Mouse (Mus musculus) cortical plate, adult 2 months (tissue): ENCODE results near the gene Tigd3. TPM values are rescaled to one million over a fixed set of nuclear protein-coding genes. Genes with fewer than 3 reads are reported as not detected.

Experiments
- H3K27ac ChIP-seq: fragments of 200-500 bp; 2 replicates; pipeline ENCODE4 v1.5.1; 2012; ENCODE audit warnings: low read length, control low read depth, inconsistent platforms; ENCODE audit not compliant: insufficient read depth
- H3K4me1 ChIP-seq: fragments of 200-500 bp; 2 replicates; pipeline ENCODE4 v1.6.1; 2011; ENCODE audit warnings: low read length; ENCODE audit not compliant: control insufficient read depth, insufficient read depth
- H3K4me3 ChIP-seq: fragments of 200-500 bp; 2 replicates; pipeline ENCODE4 v1.5.1; 2011; ENCODE audit warnings: mild to moderate bottlenecking, low read length, control low read depth; ENCODE audit not compliant: insufficient read depth
- CTCF ChIP-seq: fragments of 200-500 bp; IDR thresholded peaks from 2 replicates; pipeline ENCODE4 v1.5.1; 2011; ENCODE audit warnings: mild to moderate bottlenecking, control low read depth, low read length; ENCODE audit not compliant: insufficient read depth; ENCODE audit errors: extremely low read depth
- POLR2A ChIP-seq: fragments of 200-500 bp; IDR thresholded peaks from 2 replicates; pipeline ENCODE4 v1.6.1; 2011; ENCODE audit warnings: mild to moderate bottlenecking, low read length, control low read depth; ENCODE audit not compliant: insufficient read depth; ENCODE audit errors: extremely low read depth
- polyA plus RNA-seq: library from polyadenylated mRNA; depleted of rRNA; stranded (reverse); fragments of >200 nt; gene quantifications from 2 replicates; pipeline ENCODE4 v1.2.3, GENCODE M21; 2012; rRNA removed

Tigd3 gene
- 3.6 and 4.0 TPM in 2 replicates for polyA plus RNA-seq

GRCm38 (mm10) chr19:5894002-5894678 is at the start of gene Tigd3:
TSS of gene Tigd3 (minus strand) at chr19:5894149.
- no peak for TF ChIP-seq CTCF
- TF ChIP-seq POLR2A, result peak; percentile 43; the same call in 1 of the 2 replicates
- peak within 1 kb of the TSS; percentile 64 for H3K4me3 ChIP-seq

GRCm38 (mm10) chr19:5943404-5943803 is 49.5 kb upstream of the Tigd3 start:
- Histone ChIP-seq H3K4me3 (no peak overlapping the region), H3K4me1 (0 out of 2 replicates have a peak, but pooled peaks cover 2% of the 10 kb centered on the region), H3K27ac (no peak overlapping the region)
- no peak for TF ChIP-seq POLR2A
- TF ChIP-seq CTCF, result no peak

More at GRCm38 (mm10) chr19:5894002-5894678, at the start of gene Tigd3:
- H3K27ac ChIP-seq, result no peak within 1 kb of the TSS
- H3K4me1 ChIP-seq, result 0 out of 2 replicates have a peak, but pooled peaks cover 2% of the 10 kb centered on the region

DNA sequence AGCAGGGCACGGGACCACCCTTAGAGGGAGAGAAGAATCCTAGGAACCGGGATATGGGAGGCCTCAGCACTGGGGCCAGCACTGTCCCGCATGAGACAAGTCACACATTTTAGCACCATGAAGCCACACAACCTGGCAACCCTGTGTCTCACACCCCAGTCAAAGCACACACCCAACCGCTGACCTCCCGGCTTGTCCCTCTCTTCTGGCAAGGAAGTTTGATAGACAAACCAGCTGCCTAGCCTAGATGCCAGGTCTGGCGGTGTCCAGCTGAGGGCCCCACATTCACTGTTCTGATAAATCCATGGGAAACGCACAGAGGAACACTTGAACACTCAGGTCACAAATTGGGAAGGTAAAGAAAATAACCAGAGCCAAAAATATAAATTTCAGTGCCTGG is 48.6 kb upstream of the Tigd3 start:
- TF ChIP-seq CTCF, result no peak
- TF ChIP-seq POLR2A, result no peak
- no peak overlapping the region for H3K4me3 ChIP-seq
- H3K4me1 ChIP-seq, result 0 out of 2 replicates have a peak, but pooled peaks cover 2% of the 10 kb centered on the region
- no peak overlapping the region for H3K27ac ChIP-seq

GRCm38 (mm10) chr19:5940656-5941055 is 46.7 kb upstream of the Tigd3 start:
- H3K4me3 ChIP-seq, result no peak overlapping the region
- no peak overlapping the region for H3K27ac ChIP-seq
- 0 out of 2 replicates have a peak, but pooled peaks cover 2% of the 10 kb centered on the region for H3K4me1 ChIP-seq
- TF ChIP-seq POLR2A (no peak), CTCF (no peak)

DNA sequence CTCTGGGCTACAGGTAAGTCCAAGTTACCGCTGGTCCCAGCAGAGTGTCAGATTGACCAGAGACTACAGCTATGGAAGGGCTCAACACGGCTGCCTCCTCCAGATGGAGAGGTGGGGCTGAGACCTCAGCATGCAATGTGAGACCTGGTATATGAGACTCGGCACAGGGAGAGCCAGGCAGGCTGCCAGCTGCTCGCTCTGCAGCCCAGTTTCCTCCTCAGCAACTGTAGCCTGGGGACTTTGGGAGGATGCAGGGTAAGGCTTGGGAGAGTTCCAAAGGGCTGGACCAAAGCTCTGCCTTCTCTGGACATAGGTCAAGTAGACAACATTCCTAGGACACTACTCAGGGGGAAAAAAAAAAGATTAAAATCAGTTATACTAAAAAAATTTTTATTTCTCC is 46.2 kb upstream of the Tigd3 start:
- no peak for TF ChIP-seq CTCF
- no peak for TF ChIP-seq POLR2A
- Histone ChIP-seq H3K4me3 (no peak overlapping the region), H3K27ac (no peak overlapping the region), H3K4me1 (0 out of 2 replicates have a peak, but pooled peaks cover 2% of the 10 kb centered on the region)

DNA sequence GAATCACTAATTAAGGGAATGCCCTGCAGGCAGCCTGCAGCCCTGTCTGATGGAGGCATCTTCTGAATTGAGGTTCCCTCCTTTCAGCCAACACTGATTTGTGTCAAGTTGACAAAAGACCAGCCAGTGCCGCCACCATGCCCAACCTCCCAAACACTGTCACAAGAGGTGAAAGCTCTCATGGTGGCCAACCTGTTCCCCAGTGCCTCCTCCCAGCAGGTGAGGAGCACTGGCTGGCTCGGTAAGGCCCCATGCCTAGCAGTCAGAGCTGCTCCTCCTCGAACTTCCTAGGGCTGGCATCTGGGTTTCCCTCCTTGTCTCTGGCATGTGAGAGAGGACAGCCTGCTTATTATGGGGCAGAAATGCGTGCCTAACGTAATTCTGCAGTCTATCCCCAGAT is 45.8 kb upstream of the Tigd3 start:
- TF ChIP-seq CTCF (no peak), POLR2A (no peak)
- H3K27ac ChIP-seq, result no peak overlapping the region
- no peak overlapping the region for H3K4me3 ChIP-seq
- 0 out of 2 replicates have a peak, but pooled peaks cover 2% of the 10 kb centered on the region for H3K4me1 ChIP-seq

DNA sequence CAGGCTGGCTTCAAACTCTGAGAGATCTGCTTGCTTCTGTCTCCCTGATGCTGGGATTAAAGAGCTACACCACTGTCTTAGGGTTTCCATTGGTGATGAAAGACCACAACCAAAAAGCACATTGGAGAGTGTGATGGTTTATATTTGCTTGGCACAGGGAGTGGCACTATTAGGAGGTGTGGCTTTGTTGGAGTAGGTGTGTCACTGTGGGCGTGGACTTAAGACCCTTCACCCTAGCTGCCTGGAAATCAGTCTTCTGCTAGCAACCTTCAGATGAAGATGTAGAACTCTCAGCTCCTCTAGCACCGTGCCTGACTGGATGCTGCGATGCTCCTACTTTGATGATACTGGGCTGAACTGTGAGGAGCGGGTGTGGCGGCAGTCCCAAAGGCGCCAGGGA is 44.6 kb upstream of the Tigd3 start:
- H3K27ac ChIP-seq, result no peak overlapping the region
- H3K4me1 ChIP-seq, result 0 out of 2 replicates have a peak, but pooled peaks cover 2% of the 10 kb centered on the region
- H3K4me3 ChIP-seq, result no peak overlapping the region
- TF ChIP-seq POLR2A (no peak), CTCF (no peak)

- Histone ChIP-seq H3K27ac (no peak overlapping the region), H3K4me3 (no peak overlapping the region), H3K4me1 (0 out of 2 replicates have a peak, but pooled peaks cover 2% of the 10 kb centered on the region)
- TF ChIP-seq POLR2A (no peak), CTCF (no peak)
These were observed 44.0 kb upstream of the Tigd3 start for GRCm38 (mm10) chr19:5937836-5938406.

DNA sequence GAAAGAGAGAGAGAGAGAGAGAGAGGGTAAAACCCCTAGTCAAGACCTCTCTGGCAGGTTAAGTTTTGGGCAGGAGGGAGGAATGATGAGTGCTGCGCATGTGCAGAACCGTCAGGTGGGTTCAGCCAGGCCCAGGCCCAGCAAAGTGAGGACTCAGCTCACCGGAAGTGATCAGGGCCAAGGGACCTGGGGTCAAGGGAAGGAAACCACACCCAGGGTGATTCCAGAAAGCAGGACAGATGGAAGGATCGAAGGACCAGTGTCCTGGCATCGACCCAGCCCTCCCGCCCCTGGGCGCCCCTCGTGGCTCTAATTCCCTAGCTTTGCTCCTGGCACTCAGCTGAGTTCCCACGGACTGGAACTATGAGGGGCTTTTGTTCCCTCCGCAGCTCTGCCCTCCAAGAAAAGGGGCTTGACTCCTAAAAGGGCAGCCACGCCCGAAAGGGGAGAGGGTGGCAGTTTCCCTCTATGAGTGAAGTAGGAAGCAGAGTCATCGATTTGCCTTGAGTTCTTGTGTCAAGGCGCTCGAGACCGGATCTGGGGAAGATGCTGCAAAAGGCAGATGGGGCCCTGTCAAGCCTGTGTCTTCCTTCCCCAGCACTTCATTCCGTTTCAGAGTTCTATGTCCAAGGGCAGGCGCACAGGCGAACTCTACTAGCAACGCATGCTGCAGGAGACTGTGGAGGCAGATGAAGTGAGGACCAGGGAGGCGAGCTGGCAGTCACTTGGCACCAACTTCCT is 43.3 kb upstream of the Tigd3 start:
- no peak overlapping the region for H3K27ac ChIP-seq
- H3K4me3 ChIP-seq, result no peak overlapping the region
- H3K4me1 ChIP-seq, result 0 out of 2 replicates have a peak, but pooled peaks cover 2% of the 10 kb centered on the region
- TF ChIP-seq CTCF, result no peak
- no peak for TF ChIP-seq POLR2A

DNA sequence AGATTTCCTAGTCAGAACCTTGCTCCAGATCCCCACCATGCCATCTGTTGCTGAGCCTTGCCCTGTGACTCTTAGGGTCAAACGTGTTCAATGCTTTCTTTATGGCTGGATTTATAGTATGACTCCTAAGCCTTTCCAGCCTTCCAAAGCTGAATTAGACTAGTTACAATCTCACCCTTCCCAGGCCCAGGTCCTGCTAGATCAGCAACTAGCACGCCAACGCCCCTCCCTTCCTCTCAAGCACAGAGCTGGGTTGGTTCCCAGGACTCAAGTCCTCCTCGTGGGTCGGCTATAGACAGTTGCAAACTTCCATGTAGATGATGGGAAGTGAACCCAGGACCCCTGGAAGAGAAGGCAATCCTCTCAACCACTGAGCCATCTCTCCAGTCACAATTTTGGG is 41.7 kb upstream of the Tigd3 start:
- no peak overlapping the region for H3K27ac ChIP-seq
- no peak for TF ChIP-seq POLR2A
- no peak for TF ChIP-seq CTCF
- H3K4me3 ChIP-seq, result no peak overlapping the region
- 0 out of 2 replicates have a peak, but pooled peaks cover 2% of the 10 kb centered on the region for H3K4me1 ChIP-seq
